Mouse (Mus musculus): Measurements from ENCODE around the gene Adamts13. TPM values are rescaled to one million over a fixed set of nuclear protein-coding genes. Genes with fewer than 3 reads are reported as not detected.
A peak's percentile ranks its signal among the peaks of the same experiment; 100 is the strongest.

Gene Adamts13
- polyA plus RNA-seq, 1 experiment = not detected

DNA sequence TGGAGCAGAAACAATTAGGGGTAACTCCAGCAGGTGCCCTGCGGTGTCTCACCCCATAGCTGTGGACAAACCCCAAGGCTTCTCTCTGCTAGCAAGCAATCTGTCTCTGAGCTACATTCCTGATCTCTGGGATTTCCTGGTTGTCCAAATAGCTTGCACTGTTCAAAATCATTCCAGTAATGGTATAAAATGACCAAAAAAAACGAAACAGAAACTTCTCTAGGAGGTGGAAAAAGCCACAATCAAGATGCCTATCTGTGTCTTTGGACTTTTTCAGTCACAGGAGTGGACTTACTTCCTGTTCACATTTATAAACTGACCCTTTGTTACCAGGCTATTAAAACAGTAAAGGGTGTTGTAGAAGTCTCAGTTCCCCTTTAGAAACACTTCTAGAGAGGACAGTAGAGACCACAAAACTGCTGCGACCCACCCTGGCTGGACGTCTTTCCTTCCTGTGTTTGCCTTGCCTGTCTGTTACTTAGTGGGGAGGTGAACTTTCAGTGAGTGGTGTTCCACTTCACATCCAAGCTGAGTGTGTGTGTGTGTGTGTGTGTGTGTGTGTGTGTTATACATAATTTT, 55.3 kb downstream of the Adamts13 start:
- Histone ChIP-seq H3K4me1 (ENCODE audit: control insufficient read depth, insufficient read depth, low read length) (peaks cover 4% of the 10 kb centered on the region; the same call in 1 of the 2 replicates), H3K4me3 (replicated peaks; ENCODE audit: control insufficient read depth, low read depth, low read length) (peak overlapping the region; percentile 59), H3K27ac (ENCODE audit: control insufficient read depth, insufficient read depth, low read depth, low read length, poor library complexity) (peak overlapping the region; percentile 47)
- no peak for TF ChIP-seq CTCF (IDR thresholded peaks at IDR 0.05; ENCODE audit: control insufficient read depth, insufficient read depth, low read length)
- TF ChIP-seq POLR2A (IDR thresholded peaks at IDR 0.05; ENCODE audit: borderline replicate concordance, control insufficient read depth, low read depth, low read length) = no peak
- WGBS = 6% methylated on average over 4 of the region's 4 CpGs

GRCm38 (mm10) chr2:27032361-27032760, 59.1 kb downstream of the Adamts13 start:
- Histone ChIP-seq H3K27ac (ENCODE audit: control insufficient read depth, insufficient read depth, low read depth, low read length, poor library complexity) (no peak overlapping the region), H3K4me3 (replicated peaks; ENCODE audit: control insufficient read depth, low read depth, low read length) (no peak overlapping the region), H3K4me1 (ENCODE audit: control insufficient read depth, insufficient read depth, low read length) (peaks cover 4% of the 10 kb centered on the region; the same call in 1 of the 2 replicates)
- TF ChIP-seq CTCF (IDR thresholded peaks at IDR 0.05; ENCODE audit: control insufficient read depth, insufficient read depth, low read length) (no peak), POLR2A (IDR thresholded peaks at IDR 0.05; ENCODE audit: borderline replicate concordance, control insufficient read depth, low read depth, low read length) (no peak)
- 63% methylated on average over 2 of the region's 2 CpGs for WGBS

- no peak for TF ChIP-seq POLR2A (IDR thresholded peaks at IDR 0.05; ENCODE audit: borderline replicate concordance, control insufficient read depth, low read depth, low read length)
- TF ChIP-seq CTCF (IDR thresholded peaks at IDR 0.05; ENCODE audit: control insufficient read depth, insufficient read depth, low read length) = no peak
- WGBS = 34% methylated on average over 3 of the region's 3 CpGs
- H3K27ac ChIP-seq (ENCODE audit: control insufficient read depth, insufficient read depth, low read depth, low read length, poor library complexity) = no peak overlapping the region
- no peaks in the 10 kb centered on the region for H3K4me1 ChIP-seq (ENCODE audit: control insufficient read depth, insufficient read depth, low read length)
- no peak overlapping the region for H3K4me3 ChIP-seq (replicated peaks; ENCODE audit: control insufficient read depth, low read depth, low read length)
Observed at GRCm38 (mm10) chr2:27036003-27036402, 62.8 kb downstream of the Adamts13 start.

DNA sequence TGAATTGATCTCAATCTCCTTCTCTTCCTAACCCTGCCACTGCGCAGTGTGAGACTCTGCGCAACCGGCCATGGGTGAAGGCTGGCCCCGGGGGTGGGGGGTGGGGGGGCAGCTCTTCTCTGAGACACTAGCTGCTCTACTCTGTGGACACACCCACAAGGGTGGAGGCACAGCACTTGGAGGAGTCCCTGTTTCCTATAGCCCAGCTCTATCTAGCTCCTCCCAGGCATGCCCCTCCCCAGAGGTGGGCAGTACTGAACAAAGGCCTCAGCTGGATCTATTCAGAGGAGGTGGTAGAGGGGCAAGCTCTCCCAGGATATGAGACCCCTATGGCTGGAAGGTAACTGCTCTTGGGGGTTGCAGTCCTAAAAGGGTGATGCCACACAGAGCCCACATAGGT, 63.8 kb downstream of the Adamts13 start:
- Histone ChIP-seq H3K4me3 (replicated peaks; ENCODE audit: control insufficient read depth, low read depth, low read length) (no peak overlapping the region), H3K4me1 (ENCODE audit: control insufficient read depth, insufficient read depth, low read length) (no peaks in the 10 kb centered on the region), H3K27ac (ENCODE audit: control insufficient read depth, insufficient read depth, low read depth, low read length, poor library complexity) (no peak overlapping the region)
- 79% methylated on average over 4 of the region's 4 CpGs for WGBS
- TF ChIP-seq CTCF (IDR thresholded peaks at IDR 0.05; ENCODE audit: control insufficient read depth, insufficient read depth, low read length) (no peak), POLR2A (IDR thresholded peaks at IDR 0.05; ENCODE audit: borderline replicate concordance, control insufficient read depth, low read depth, low read length) (no peak)

DNA sequence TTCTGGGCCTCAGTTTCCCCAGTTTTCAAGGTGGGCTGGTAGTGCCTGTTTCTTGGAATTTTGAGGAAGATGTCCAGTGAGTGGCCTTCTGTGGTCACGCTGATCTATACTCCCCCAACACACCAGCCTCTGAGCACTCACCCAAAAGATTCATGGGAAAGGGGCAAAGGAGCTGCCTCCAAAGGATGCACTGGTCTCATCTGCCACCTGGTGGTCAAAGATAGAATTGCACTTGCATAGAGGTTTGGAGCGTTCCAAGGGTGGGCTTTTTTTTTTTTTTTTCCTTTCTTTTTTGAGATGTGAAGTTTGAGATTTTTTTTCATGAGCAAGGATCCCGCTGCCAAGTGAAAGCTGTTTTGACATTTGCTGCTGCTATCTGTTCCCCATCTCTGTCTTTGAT, 65.4 kb downstream of the Adamts13 start:
- Histone ChIP-seq H3K4me1 (ENCODE audit: control insufficient read depth, insufficient read depth, low read length) (no peaks in the 10 kb centered on the region), H3K4me3 (replicated peaks; ENCODE audit: control insufficient read depth, low read depth, low read length) (no peak overlapping the region), H3K27ac (ENCODE audit: control insufficient read depth, insufficient read depth, low read depth, low read length, poor library complexity) (no peak overlapping the region)
- TF ChIP-seq CTCF (IDR thresholded peaks at IDR 0.05; ENCODE audit: control insufficient read depth, insufficient read depth, low read length) (peak; percentile 87), POLR2A (IDR thresholded peaks at IDR 0.05; ENCODE audit: borderline replicate concordance, control insufficient read depth, low read depth, low read length) (no peak)
- under 1% methylated on average over 3 of the region's 3 CpGs for whole genome bisulfite sequencing

GRCm38 (mm10) chr2:27039286-27039685, 66.1 kb downstream of the Adamts13 start:
- Histone ChIP-seq H3K4me1 (ENCODE audit: control insufficient read depth, insufficient read depth, low read length) (no peaks in the 10 kb centered on the region), H3K4me3 (replicated peaks; ENCODE audit: control insufficient read depth, low read depth, low read length) (no peak overlapping the region), H3K27ac (ENCODE audit: control insufficient read depth, insufficient read depth, low read depth, low read length, poor library complexity) (no peak overlapping the region)
- no peak for TF ChIP-seq POLR2A (IDR thresholded peaks at IDR 0.05; ENCODE audit: borderline replicate concordance, control insufficient read depth, low read depth, low read length)
- peak; percentile 38; the same call in 1 of the 2 replicates for TF ChIP-seq CTCF (IDR thresholded peaks at IDR 0.05; ENCODE audit: control insufficient read depth, insufficient read depth, low read length)
- WGBS = 14% methylated on average over 1 of the region's 1 CpGs

- Histone ChIP-seq H3K27ac (ENCODE audit: control insufficient read depth, insufficient read depth, low read depth, low read length, poor library complexity) (no peak overlapping the region), H3K4me3 (replicated peaks; ENCODE audit: control insufficient read depth, low read depth, low read length) (no peak overlapping the region), H3K4me1 (ENCODE audit: control insufficient read depth, insufficient read depth, low read length) (no peaks in the 10 kb centered on the region)
- TF ChIP-seq CTCF (IDR thresholded peaks at IDR 0.05; ENCODE audit: control insufficient read depth, insufficient read depth, low read length) (no peak), POLR2A (IDR thresholded peaks at IDR 0.05; ENCODE audit: borderline replicate concordance, control insufficient read depth, low read depth, low read length) (no peak)
- 53% methylated on average over 8 of the region's 8 CpGs for WGBS
Observed at GRCm38 (mm10) chr2:27042131-27042844, 69.1 kb downstream of the Adamts13 start.

DNA sequence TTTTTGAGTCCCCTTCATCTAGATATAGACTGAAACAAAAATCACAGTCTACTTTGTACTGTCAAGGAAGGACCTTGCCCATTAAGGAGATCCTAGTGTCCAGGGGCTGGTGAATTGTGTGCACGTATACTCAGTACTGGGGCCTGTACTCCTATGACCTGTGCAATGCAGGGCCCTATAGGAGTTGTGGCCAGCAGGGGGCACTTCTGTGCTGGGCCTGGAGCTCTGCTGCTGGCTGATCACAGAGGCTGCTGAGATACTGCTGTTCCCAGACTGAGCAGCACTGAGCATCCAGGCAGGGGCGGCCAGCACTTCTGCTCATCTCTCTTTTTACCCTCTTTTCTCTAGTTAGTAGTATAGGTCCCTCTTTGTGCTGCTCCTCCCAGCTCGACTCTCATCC, 70.2 kb downstream of the Adamts13 start:
- 37% methylated on average over 3 of the region's 3 CpGs for WGBS
- no peak overlapping the region for H3K4me3 ChIP-seq (replicated peaks; ENCODE audit: control insufficient read depth, low read depth, low read length)
- TF ChIP-seq POLR2A (IDR thresholded peaks at IDR 0.05; ENCODE audit: borderline replicate concordance, control insufficient read depth, low read depth, low read length) (no peak), CTCF (IDR thresholded peaks at IDR 0.05; ENCODE audit: control insufficient read depth, insufficient read depth, low read length) (peak; percentile 71)
- no peaks in the 10 kb centered on the region for H3K4me1 ChIP-seq (ENCODE audit: control insufficient read depth, insufficient read depth, low read length)
- no peak overlapping the region for H3K27ac ChIP-seq (ENCODE audit: control insufficient read depth, insufficient read depth, low read depth, low read length, poor library complexity)

Data from bone marrow, adult 2 months (tissue).